Mouse (Mus musculus) ES-Bruce4 (cell line): ENCODE data around the gene Nrcam. TPM values are rescaled to one million over a fixed set of nuclear protein-coding genes. Genes with fewer than 3 reads are reported as not detected.

Experiments
- H3K27ac ChIP-seq: 2 replicates; pipeline ENCODE4 v1.5.1; 2012; ENCODE audit warnings: low read length, inconsistent platforms; ENCODE audit not compliant: insufficient read depth
- H3K27me3 ChIP-seq: 2 replicates; pipeline ENCODE4 v1.6.1; 2012; ENCODE audit warnings: mild to moderate bottlenecking, low read length, inconsistent platforms; ENCODE audit not compliant: control insufficient read depth, poor library complexity, insufficient read depth, severe bottlenecking
- H3K36me3 ChIP-seq: 2 replicates; pipeline ENCODE4 v1.6.1; 2012; ENCODE audit warnings: inconsistent platforms, mild to moderate bottlenecking, low read length, moderate library complexity; ENCODE audit not compliant: control insufficient read depth, poor library complexity, insufficient read depth, severe bottlenecking
- H3K4me1 ChIP-seq: one replicate; pipeline ENCODE4 v1.8.1; 2011; ENCODE audit warnings: low read length; ENCODE audit not compliant: control insufficient read depth, insufficient read depth
- H3K4me3 ChIP-seq: 2 replicates; pipeline ENCODE4 v1.5.1; 2011; ENCODE audit warnings: low read depth, mild to moderate bottlenecking, low read length
- H3K9ac ChIP-seq: 2 replicates; pipeline ENCODE4 v1.6.1; 2012; ENCODE audit warnings: low read depth, mild to moderate bottlenecking, inconsistent platforms; ENCODE audit not compliant: poor library complexity, severe bottlenecking
- H3K9me3 ChIP-seq: replicated peaks from 2 replicates; pipeline ENCODE4 v1.6.1; 2012; ENCODE audit warnings: mild to moderate bottlenecking, low read length, inconsistent platforms; ENCODE audit not compliant: control insufficient read depth, poor library complexity, insufficient read depth, severe bottlenecking
- CTCF ChIP-seq: IDR thresholded peaks from one replicate; pipeline ENCODE4 v1.8.1; 2011; ENCODE audit warnings: low read depth, low read length
- EP300 ChIP-seq: IDR thresholded peaks from 2 replicates; pipeline ENCODE4 v1.6.1; 2011; ENCODE audit warnings: low read depth, low read length; ENCODE audit not compliant: insufficient read depth
- POLR2A ChIP-seq: IDR thresholded peaks from one replicate; pipeline ENCODE4 v1.8.1; 2011; ENCODE audit warnings: low read length; ENCODE audit not compliant: insufficient read depth
- polyA plus RNA-seq: library from polyadenylated mRNA; stranded (reverse); fragments of >200 nt; gene quantifications from 2 replicates; pipeline ENCODE4 v1.2.4, GENCODE M21; 2011; ENCODE audit warnings: low read depth; ENCODE audit not compliant: missing spikeins, insufficient read depth, insufficient read length

Nrcam gene
- polyA plus RNA-seq, 1 experiment, result 2.7 TPM

DNA sequence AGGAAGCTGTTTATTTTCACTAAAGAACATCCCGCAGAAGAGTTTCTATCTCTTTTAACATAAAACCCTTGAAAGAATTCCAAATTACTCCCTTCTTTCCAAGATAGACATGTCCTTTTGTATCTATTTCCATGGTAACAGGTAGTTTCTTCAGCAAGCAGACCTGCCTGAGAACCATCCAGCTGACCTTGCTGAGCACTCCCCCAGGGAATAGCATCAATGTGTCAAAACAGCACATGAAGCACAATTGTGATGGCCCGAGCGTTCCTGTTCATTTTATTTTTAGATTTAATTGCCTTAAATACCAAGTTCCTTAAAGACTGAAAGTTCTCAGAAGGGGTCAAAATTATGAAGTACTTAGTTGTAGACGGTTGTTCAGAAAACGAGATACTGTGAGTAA, 16.6 kb downstream of the Nrcam start:
- Histone ChIP-seq H3K4me1 (peaks cover 1% of the 10 kb centered on the region), H3K4me3 (no peak overlapping the region), H3K9me3 (no peaks in the 10 kb centered on the region), H3K27me3 (no peaks in the 10 kb centered on the region), H3K36me3 (no peaks in the 10 kb centered on the region), H3K9ac (no peak overlapping the region), H3K27ac (no peak overlapping the region)
- TF ChIP-seq POLR2A, result no peak
- no peak for TF ChIP-seq CTCF
- no peak for TF ChIP-seq EP300

DNA sequence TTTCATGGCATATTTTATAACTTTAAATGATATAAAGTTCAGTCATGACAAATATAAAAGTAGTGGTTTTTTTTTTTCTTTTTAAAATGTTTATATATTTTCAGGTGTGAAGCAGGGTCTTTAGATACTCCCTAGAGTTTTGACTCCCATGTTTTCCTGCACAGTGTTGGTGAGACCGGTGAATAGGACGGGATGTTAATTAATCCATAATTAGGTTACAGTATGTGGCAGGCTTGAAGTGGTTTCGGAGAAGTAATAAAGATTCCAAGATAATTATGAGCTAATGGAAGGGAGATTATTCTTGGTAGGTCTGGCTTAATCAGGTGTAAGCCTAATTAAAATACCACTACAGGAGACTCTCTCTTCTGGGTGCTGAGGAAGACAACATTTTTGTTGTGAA, 17.5 kb downstream of the Nrcam start:
- Histone ChIP-seq H3K36me3 (no peaks in the 10 kb centered on the region), H3K4me3 (no peak overlapping the region), H3K9me3 (no peaks in the 10 kb centered on the region), H3K4me1 (peaks cover 1% of the 10 kb centered on the region), H3K9ac (no peak overlapping the region), H3K27ac (no peak overlapping the region), H3K27me3 (no peaks in the 10 kb centered on the region)
- no peak for TF ChIP-seq POLR2A

DNA sequence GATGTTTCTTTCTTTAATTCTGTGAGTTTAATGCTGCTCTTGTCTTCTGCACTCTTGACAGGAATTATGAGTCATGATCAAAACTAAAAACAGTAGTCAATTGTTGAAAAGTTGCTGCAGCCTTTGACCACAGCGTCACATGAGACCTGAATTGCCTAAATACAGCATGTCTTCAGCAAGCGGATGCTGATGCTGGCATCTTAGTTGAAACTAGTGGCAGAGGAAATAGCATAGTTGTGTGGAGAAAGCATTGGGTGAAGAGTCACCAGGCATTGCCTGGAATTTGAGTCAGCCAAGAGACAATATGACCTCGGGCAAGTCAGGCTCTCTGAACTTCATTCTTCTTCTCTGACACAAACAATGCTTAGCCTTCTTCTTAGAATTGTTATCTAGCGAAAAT, 26.4 kb downstream of the Nrcam start:
- no peak overlapping the region for H3K27ac ChIP-seq
- no peaks in the 10 kb centered on the region for H3K36me3 ChIP-seq
- no peak overlapping the region for H3K9ac ChIP-seq
- H3K9me3 ChIP-seq, result no peaks in the 10 kb centered on the region
- H3K4me1 ChIP-seq, result no peaks in the 10 kb centered on the region
- no peaks in the 10 kb centered on the region for H3K27me3 ChIP-seq
- no peak overlapping the region for H3K4me3 ChIP-seq
- no peak for TF ChIP-seq EP300
- TF ChIP-seq POLR2A, result no peak
- TF ChIP-seq CTCF, result no peak

DNA sequence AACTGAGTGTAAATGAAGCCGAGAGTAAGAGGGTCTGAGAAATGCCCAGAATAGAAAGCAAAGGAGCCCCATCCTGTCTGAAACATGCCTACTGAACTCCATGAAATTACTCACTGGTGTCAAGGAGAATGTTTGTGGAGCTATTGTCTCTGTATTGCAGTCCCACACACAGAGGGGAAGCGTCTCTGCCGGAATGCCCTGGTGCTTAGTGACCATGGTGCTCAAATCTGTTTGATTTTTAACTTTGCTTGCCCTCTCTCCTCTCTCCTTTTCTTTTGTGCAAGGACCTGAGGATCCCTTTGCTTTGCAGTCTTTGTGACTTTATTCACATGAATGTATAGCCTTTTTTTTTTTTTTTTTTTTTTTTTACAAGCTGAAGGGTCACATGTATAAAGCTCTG, 28.8 kb downstream of the Nrcam start:
- no peaks in the 10 kb centered on the region for H3K36me3 ChIP-seq
- TF ChIP-seq CTCF (no peak), POLR2A (no peak), EP300 (no peak)
- no peaks in the 10 kb centered on the region for H3K4me1 ChIP-seq
- H3K4me3 ChIP-seq, result no peak overlapping the region
- no peak overlapping the region for H3K27ac ChIP-seq
- no peak overlapping the region for H3K9ac ChIP-seq
- no peaks in the 10 kb centered on the region for H3K27me3 ChIP-seq
- no peaks in the 10 kb centered on the region for H3K9me3 ChIP-seq

DNA sequence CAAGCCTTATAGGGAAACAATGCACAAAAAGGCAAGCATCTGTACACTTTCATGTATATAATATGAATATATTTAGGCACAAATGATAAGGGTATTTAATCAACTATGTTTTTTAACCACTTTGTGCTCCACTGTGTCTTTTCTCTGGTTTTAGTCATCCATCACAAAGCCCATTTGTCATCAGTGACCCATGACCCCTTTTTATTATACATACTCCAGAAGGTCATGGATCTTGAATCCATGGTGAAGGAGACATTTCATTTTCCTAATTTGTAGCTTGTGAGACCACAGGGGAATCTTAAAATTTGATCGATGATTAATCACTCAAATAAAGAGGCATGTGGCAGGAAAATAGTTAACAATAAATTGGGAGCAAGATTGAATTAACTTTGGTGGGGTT, 29.2 kb downstream of the Nrcam start:
- TF ChIP-seq POLR2A (no peak), CTCF (no peak), EP300 (no peak)
- Histone ChIP-seq H3K36me3 (no peaks in the 10 kb centered on the region), H3K4me1 (no peaks in the 10 kb centered on the region), H3K9me3 (no peaks in the 10 kb centered on the region), H3K4me3 (no peak overlapping the region), H3K27me3 (no peaks in the 10 kb centered on the region), H3K27ac (no peak overlapping the region), H3K9ac (no peak overlapping the region)

DNA sequence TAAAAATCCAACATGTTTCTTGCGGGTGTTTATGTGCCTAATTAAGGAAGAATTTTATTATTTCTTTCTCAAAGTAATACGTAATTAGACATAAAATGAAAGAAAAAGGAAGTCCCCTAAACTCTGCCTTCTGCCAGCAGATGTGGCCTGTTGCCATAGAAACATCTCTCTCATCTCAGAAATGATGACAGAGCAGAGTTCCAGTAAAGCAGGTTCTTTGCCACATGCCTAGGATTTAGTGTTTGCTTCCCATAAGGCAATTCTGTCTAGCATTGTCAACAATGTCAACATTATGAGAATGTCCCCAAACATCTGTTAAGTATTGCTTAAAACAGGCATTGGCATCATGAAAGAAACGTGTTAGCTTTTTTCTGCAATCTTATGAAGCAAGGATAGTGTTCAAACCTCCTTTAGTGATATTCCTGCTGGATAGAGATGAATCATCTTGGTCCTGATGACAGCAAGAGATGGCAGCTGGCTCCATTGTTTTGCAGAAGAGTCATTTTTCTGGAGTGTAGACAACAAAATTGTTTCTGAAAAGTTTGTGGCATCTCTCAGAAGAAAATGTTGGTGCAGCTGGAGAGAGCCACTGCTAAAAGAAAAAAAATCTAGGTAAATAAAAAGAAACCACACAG, 42.5 kb downstream of the Nrcam start:
- Histone ChIP-seq H3K36me3 (no peaks in the 10 kb centered on the region), H3K27me3 (no peaks in the 10 kb centered on the region), H3K27ac (no peak overlapping the region), H3K4me3 (no peak overlapping the region), H3K9ac (no peak overlapping the region), H3K9me3 (no peaks in the 10 kb centered on the region), H3K4me1 (no peaks in the 10 kb centered on the region)
- TF ChIP-seq POLR2A, result no peak
